ENCODE assay signal across 8 mouse cellular contexts in the genomic region with DNA sequence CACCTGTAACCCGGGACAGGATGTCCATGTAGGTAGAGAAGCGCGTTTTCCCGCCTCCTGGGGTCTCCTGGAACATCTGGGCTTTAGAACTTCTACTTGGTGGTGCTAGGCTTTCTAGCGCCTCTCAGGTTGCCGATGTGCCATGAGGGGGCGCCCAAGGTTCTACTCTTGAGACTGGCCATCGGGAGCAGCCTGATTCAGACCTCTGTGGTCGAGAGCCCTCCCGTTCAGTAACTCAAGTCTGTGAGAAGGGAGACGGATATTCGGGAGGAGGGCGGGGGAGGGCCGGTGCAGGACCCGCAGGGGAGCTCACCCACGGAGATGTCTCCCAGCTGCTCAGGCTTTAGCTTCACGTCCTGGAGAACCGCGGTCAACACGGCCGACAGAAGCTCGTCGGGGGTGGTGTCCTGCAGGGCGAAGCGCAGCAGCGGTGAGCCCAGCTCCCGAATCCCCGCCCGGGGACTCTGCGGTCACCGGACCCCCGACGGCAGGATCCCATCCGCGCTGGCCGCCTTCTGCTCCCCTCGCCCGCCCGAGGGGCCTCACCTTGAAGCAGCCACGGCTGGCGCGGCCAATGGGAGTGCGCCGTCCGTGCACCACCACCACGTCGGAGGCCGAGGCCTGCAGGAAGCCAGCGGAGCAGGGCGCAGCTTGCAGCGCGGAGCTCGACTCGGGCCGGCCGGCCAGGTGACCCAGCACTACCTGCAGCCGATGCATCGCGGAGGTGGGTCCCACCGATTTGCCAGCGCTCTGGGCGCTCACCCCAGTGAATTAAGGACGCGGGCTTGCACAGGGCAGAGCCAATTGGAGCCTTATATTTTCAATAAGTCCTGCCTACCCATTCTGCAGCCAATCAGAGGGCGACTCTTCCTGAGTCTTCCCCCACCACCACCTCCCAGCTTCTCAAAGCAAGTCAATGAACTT. TPM values are rescaled to one million over a fixed set of nuclear protein-coding genes. Genes with fewer than 3 reads are reported as not detected.
DNase-seq lines count a peak whose midpoint lies in the region; ATAC-seq lines count a peak whose summit lies in the region.

A gene (minus strand): TSS at position 816 of the 924 bp plus-strand sequence.

- no peak within 1 kb of the TSS for H3K27ac ChIP-seq in intestine, embryonic 15.5 days
- H3K27ac ChIP-seq in midbrain, embryonic 10.5 days (replicated peaks): no peak within 1 kb of the TSS; the same call in 1 of the 2 replicates

- peak within 1 kb of the TSS; percentile 56 for H3K4me3 ChIP-seq in intestine, embryonic 15.5 days (replicated peaks)
- peak within 1 kb of the TSS; percentile 64 for H3K4me3 ChIP-seq in midbrain, embryonic 10.5 days

- H3K9me3 ChIP-seq in intestine, embryonic 15.5 days: no peaks in the 10 kb centered on the region
- H3K9me3 ChIP-seq in midbrain, embryonic 10.5 days (replicated peaks): no peaks in the 10 kb centered on the region

- no peaks in the 10 kb centered on the region for H3K36me3 ChIP-seq in intestine, embryonic 15.5 days
- H3K36me3 ChIP-seq in midbrain, embryonic 10.5 days: no peaks in the 10 kb centered on the region

- H3K4me1 ChIP-seq in intestine, embryonic 15.5 days (replicated peaks): no peaks in the 10 kb centered on the region
- H3K4me1 ChIP-seq in midbrain, embryonic 10.5 days: peaks cover 11% of the 10 kb centered on the region

- DNase-seq in adrenal gland, postnatal 25 days: peak; percentile 82
- DNase-seq in embryo, embryonic 11.5 days (ENCODE audit: low read depth, low spot score): peak; percentile 70
- DNase-seq in gastrocnemius, postnatal 4 days (ENCODE audit: low spot score in 2 of 2): peak; percentile 71 to 87
- peak; percentile 41 to 64 for DNase-seq in left cerebral cortex, postnatal 36 days (ENCODE audit: low spot score in 2 of 2)
- peak; percentile 84 for DNase-seq in midbrain, embryonic 10.5 days (ENCODE audit: low spot score)
- DNase-seq in skeletal muscle tissue, adult 2 months (ENCODE audit: low read depth, low spot score): peak; percentile 29

- intact Hi-C loops in left cerebral cortex, postnatal 36 days (cut with DNase I): loop anchor here (5.0 to 10.0 kb wide), 2 partner anchors 201 to 278 kb away; a partner anchor contains a TSS

- peak; percentile 91 for ATAC-seq in intestine, embryonic 15.5 days
- ATAC-seq in erythroid progenitor cell, adult 5-6 weeks (replicated peaks; ENCODE audit: low FRiP score, poor library complexity, severe bottlenecking): no peak

- peaks cover 12% of the 10 kb centered on the region; the same call in 1 of the 2 replicates for H3K27me3 ChIP-seq in intestine, embryonic 15.5 days (replicated peaks)
- peaks cover 34% of the 10 kb centered on the region for H3K27me3 ChIP-seq in midbrain, embryonic 10.5 days (ENCODE audit: low read depth, poor library complexity, severe bottlenecking)

- WGBS in intestine, embryonic 15.5 days: under 1% methylated on average over 64 of the region's 65 CpGs
- under 1% methylated on average over 65 of the region's 65 CpGs for WGBS in midbrain, embryonic 10.5 days

- peak within 1 kb of the TSS; percentile 30; the same call in 1 of the 2 replicates for H3K9ac ChIP-seq in intestine, embryonic 15.5 days

- peak within 1 kb of the TSS; percentile 82 for H3K4me2 ChIP-seq in intestine, embryonic 15.5 days (replicated peaks)

RNA-seq across cellular contexts. Expression of the gene that starts here (rescaled TPM):
- total RNA-seq in adrenal gland, postnatal 25 days (2021): 10.8 and 12.1 TPM in 2 replicates
- total RNA-seq in gastrocnemius, postnatal 4 days (2021): 1 to 10 TPM; 1.6 to 4.6 TPM
- 1.9 and 2.2 TPM in 2 replicates for polyA plus RNA-seq in intestine, embryonic 15.5 days (2015; fragmentation: Nextera tagmentation; extraction: Ambion mirVana)
- 1 to 10 TPM; 1.3 to 1.7 TPM for total RNA-seq in left cerebral cortex, postnatal 36 days (2021)
- 1.5 and 1.9 TPM in 2 replicates for polyA plus RNA-seq in midbrain, embryonic 10.5 days (2016; fragmentation: Nextera tagmentation; extraction: Ambion mirVana)
- not detected in 2 replicates for total RNA-seq in erythroid progenitor cell, adult 5-6 weeks (2015; ENCODE audit: low replicate concordance)
- total RNA-seq in erythroid progenitor cell, adult 5-6 weeks (2017; ENCODE audit: low replicate concordance): not detected in 2 replicates

Comparison
In these comparisons a context has a peak if more than half of its experiments do, and no peak if none do; other contexts are left out.
1. DNase-seq: peak in every context shown above with its lines; median percentile 84 in midbrain, embryonic 10.5 days; 82 in adrenal gland, postnatal 25 days; 79 in gastrocnemius, postnatal 4 days; 70 in embryo, embryonic 11.5 days; 52 in left cerebral cortex, postnatal 36 days; 29 in skeletal muscle tissue, adult 2 months.